Mouse (Mus musculus): ENCODE measurements at regions not wholly inside any gene's neighbourhood (a gene's known extent, or its start where the extent isn't known, plus 50 kb on each side); places are given as distances from the start of the nearest gene placed in this dataset.
A peak's percentile ranks its signal among the peaks of the same experiment; 100 is the strongest.

- Histone ChIP-seq H3K27me3 (ENCODE audit: control insufficient read depth, insufficient read depth, low read length) (no peaks in the 10 kb centered on the region), H3K36me3 (ENCODE audit: control insufficient read depth, insufficient read depth, low read length) (no peaks in the 10 kb centered on the region), H3K4me1 (ENCODE audit: control insufficient read depth, insufficient read depth, low read length) (no peaks in the 10 kb centered on the region), H3K4me3 (ENCODE audit: control insufficient read depth, low read depth, low read length) (no peak overlapping the region), H3K27ac (ENCODE audit: control insufficient read depth, insufficient read depth, low read depth, low read length) (no peak overlapping the region)
- TF ChIP-seq POLR2A (IDR thresholded peaks at IDR 0.05; ENCODE audit: control insufficient read depth, low read depth, low read length) (no peak), CTCF (IDR thresholded peaks at IDR 0.05; ENCODE audit: control insufficient read depth, insufficient read depth, insufficient replicate concordance, low read depth, low read length) (no peak)
These were observed 936.6 kb downstream of the Ndufa4 start for GRCm38 (mm10) chr6:10970587-10971138.

GRCm38 (mm10) chr6:10969841-10970536 lies 937.3 kb downstream of the Ndufa4 start:
- no peaks in the 10 kb centered on the region for H3K27me3 ChIP-seq (ENCODE audit: control insufficient read depth, insufficient read depth, low read length)
- no peak overlapping the region for H3K4me3 ChIP-seq (ENCODE audit: control insufficient read depth, low read depth, low read length)
- H3K27ac ChIP-seq (ENCODE audit: control insufficient read depth, insufficient read depth, low read depth, low read length) = no peak overlapping the region

GRCm38 (mm10) chr6:10943545-10943944 lies 963.8 kb downstream of the Ndufa4 start:
- TF ChIP-seq POLR2A (IDR thresholded peaks at IDR 0.05; ENCODE audit: control insufficient read depth, low read depth, low read length) = no peak; the same call in 1 of the 2 replicates
- no peak for TF ChIP-seq CTCF (IDR thresholded peaks at IDR 0.05; ENCODE audit: control insufficient read depth, insufficient read depth, insufficient replicate concordance, low read depth, low read length)
- Histone ChIP-seq H3K27ac (ENCODE audit: control insufficient read depth, insufficient read depth, low read depth, low read length) (no peak overlapping the region), H3K4me3 (ENCODE audit: control insufficient read depth, low read depth, low read length) (peak overlapping the region; percentile 60), H3K4me1 (ENCODE audit: control insufficient read depth, insufficient read depth, low read length) (no peaks in the 10 kb centered on the region), H3K27me3 (ENCODE audit: control insufficient read depth, insufficient read depth, low read length) (no peaks in the 10 kb centered on the region), H3K36me3 (ENCODE audit: control insufficient read depth, insufficient read depth, low read length) (no peaks in the 10 kb centered on the region)

More at GRCm38 (mm10) chr6:10969841-10970536, 937.3 kb downstream of the Ndufa4 start:
- Histone ChIP-seq H3K36me3 (ENCODE audit: control insufficient read depth, insufficient read depth, low read length) (no peaks in the 10 kb centered on the region), H3K4me1 (ENCODE audit: control insufficient read depth, insufficient read depth, low read length) (no peaks in the 10 kb centered on the region)
- TF ChIP-seq POLR2A (IDR thresholded peaks at IDR 0.05; ENCODE audit: control insufficient read depth, low read depth, low read length) (no peak), CTCF (IDR thresholded peaks at IDR 0.05; ENCODE audit: control insufficient read depth, insufficient read depth, insufficient replicate concordance, low read depth, low read length) (no peak)

DNA sequence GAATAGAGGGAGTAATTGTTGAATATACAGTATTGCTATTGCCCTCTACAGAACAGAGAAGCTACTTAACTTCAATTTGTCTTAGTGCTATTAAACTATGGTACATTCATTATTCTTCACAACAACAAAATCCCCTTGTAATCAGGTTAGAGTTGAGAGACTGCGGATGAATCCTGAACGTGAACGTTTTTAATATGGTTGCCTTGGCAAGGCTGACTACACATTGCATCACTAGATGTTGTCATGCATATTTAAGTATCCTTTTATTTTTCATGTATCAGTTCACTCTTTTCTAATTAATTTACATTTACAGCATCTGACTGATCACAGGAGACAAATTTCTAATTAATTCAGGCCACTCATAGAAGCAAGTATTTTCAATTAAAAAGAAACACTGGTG lies 965.8 kb downstream of the Ndufa4 start:
- Histone ChIP-seq H3K27ac (ENCODE audit: control insufficient read depth, insufficient read depth, low read depth, low read length) (no peak overlapping the region), H3K4me3 (ENCODE audit: control insufficient read depth, low read depth, low read length) (no peak overlapping the region), H3K36me3 (ENCODE audit: control insufficient read depth, insufficient read depth, low read length) (no peaks in the 10 kb centered on the region), H3K27me3 (ENCODE audit: control insufficient read depth, insufficient read depth, low read length) (no peaks in the 10 kb centered on the region), H3K4me1 (ENCODE audit: control insufficient read depth, insufficient read depth, low read length) (no peaks in the 10 kb centered on the region)
- TF ChIP-seq POLR2A (IDR thresholded peaks at IDR 0.05; ENCODE audit: control insufficient read depth, low read depth, low read length) = no peak
- TF ChIP-seq CTCF (IDR thresholded peaks at IDR 0.05; ENCODE audit: control insufficient read depth, insufficient read depth, insufficient replicate concordance, low read depth, low read length) = no peak
